Mouse (Mus musculus): ENCODE measurements at regions not wholly inside any gene's neighbourhood (a gene's known extent, or its start where the extent isn't known, plus 50 kb on each side); places are given as distances from the start of the nearest gene placed in this dataset.

GRCm38 (mm10) chr15:11745629-11746372 lies 161.3 kb downstream of the Npr3 start:
- 84% methylated on average over 9 of the region's 9 CpGs for WGBS
- no peak overlapping the region for H3K9ac ChIP-seq (ENCODE audit: low read depth, low read length)
- H3K9me3 ChIP-seq (ENCODE audit: control insufficient read depth, low read length): no peaks in the 10 kb centered on the region
- H3K4me1 ChIP-seq (ENCODE audit: control insufficient read depth, insufficient read depth, low read length): peaks cover 6% of the 10 kb centered on the region
- H3K4me3 ChIP-seq (ENCODE audit: low read length): no peak overlapping the region
- no peak for ATAC-seq (ENCODE audit: low FRiP score, low TSS enrichment)
- H3K27ac ChIP-seq (ENCODE audit: low read depth, low read length): no peak overlapping the region
- no peaks in the 10 kb centered on the region for H3K27me3 ChIP-seq (ENCODE audit: control insufficient read depth, insufficient read depth, low read length)
- H3K4me2 ChIP-seq (replicated peaks; ENCODE audit: low read depth, low read length): no peak overlapping the region
- H3K36me3 ChIP-seq (ENCODE audit: control insufficient read depth, insufficient read depth, low read length): no peaks in the 10 kb centered on the region

- Histone ChIP-seq H3K4me2 (replicated peaks; ENCODE audit: low read depth, low read length) (no peak overlapping the region), H3K4me1 (ENCODE audit: control insufficient read depth, insufficient read depth, low read length) (peaks cover 6% of the 10 kb centered on the region), H3K9ac (ENCODE audit: low read depth, low read length) (no peak overlapping the region), H3K36me3 (ENCODE audit: control insufficient read depth, insufficient read depth, low read length) (no peaks in the 10 kb centered on the region), H3K9me3 (ENCODE audit: control insufficient read depth, low read length) (no peaks in the 10 kb centered on the region), H3K27ac (ENCODE audit: low read depth, low read length) (no peak overlapping the region), H3K4me3 (ENCODE audit: low read length) (no peak overlapping the region), H3K27me3 (ENCODE audit: control insufficient read depth, insufficient read depth, low read length) (no peaks in the 10 kb centered on the region)
- no peak for ATAC-seq (ENCODE audit: low FRiP score, low TSS enrichment)
- 64% methylated on average over 5 of the region's 5 CpGs for WGBS
Measured at GRCm38 (mm10) chr15:11744903-11745302, 162.2 kb downstream of the Npr3 start.

GRCm38 (mm10) chr15:11744296-11744695 lies 162.8 kb downstream of the Npr3 start:
- Histone ChIP-seq H3K36me3 (ENCODE audit: control insufficient read depth, insufficient read depth, low read length) (no peaks in the 10 kb centered on the region), H3K4me3 (ENCODE audit: low read length) (no peak overlapping the region), H3K4me2 (replicated peaks; ENCODE audit: low read depth, low read length) (no peak overlapping the region), H3K4me1 (ENCODE audit: control insufficient read depth, insufficient read depth, low read length) (peaks cover 6% of the 10 kb centered on the region), H3K9me3 (ENCODE audit: control insufficient read depth, low read length) (no peaks in the 10 kb centered on the region), H3K9ac (ENCODE audit: low read depth, low read length) (no peak overlapping the region), H3K27me3 (ENCODE audit: control insufficient read depth, insufficient read depth, low read length) (no peaks in the 10 kb centered on the region), H3K27ac (ENCODE audit: low read depth, low read length) (no peak overlapping the region)
- no peak for ATAC-seq (ENCODE audit: low FRiP score, low TSS enrichment)
- 88% methylated on average over 2 of the region's 2 CpGs for WGBS

GRCm38 (mm10) chr15:11742820-11743219 lies 164.3 kb downstream of the Npr3 start:
- Histone ChIP-seq H3K4me3 (ENCODE audit: low read length) (no peak overlapping the region), H3K36me3 (ENCODE audit: control insufficient read depth, insufficient read depth, low read length) (no peaks in the 10 kb centered on the region), H3K27ac (ENCODE audit: low read depth, low read length) (no peak overlapping the region), H3K9me3 (ENCODE audit: control insufficient read depth, low read length) (no peaks in the 10 kb centered on the region), H3K4me1 (ENCODE audit: control insufficient read depth, insufficient read depth, low read length) (peaks cover 6% of the 10 kb centered on the region), H3K4me2 (replicated peaks; ENCODE audit: low read depth, low read length) (no peak overlapping the region), H3K27me3 (ENCODE audit: control insufficient read depth, insufficient read depth, low read length) (no peaks in the 10 kb centered on the region), H3K9ac (ENCODE audit: low read depth, low read length) (no peak overlapping the region)
- ATAC-seq (ENCODE audit: low FRiP score, low TSS enrichment): no peak
- 81% methylated on average over 7 of the region's 7 CpGs for WGBS

GRCm38 (mm10) chr15:11742346-11742729 lies 164.7 kb downstream of the Npr3 start:
- H3K27ac ChIP-seq (ENCODE audit: low read depth, low read length): 0 out of 2 replicates have a peak overlapping the region, but pooled peaks have one; percentile 20
- no peaks in the 10 kb centered on the region for H3K36me3 ChIP-seq (ENCODE audit: control insufficient read depth, insufficient read depth, low read length)
- peaks cover 6% of the 10 kb centered on the region for H3K4me1 ChIP-seq (ENCODE audit: control insufficient read depth, insufficient read depth, low read length)
- 20% methylated on average over 6 of the region's 6 CpGs for WGBS
- peak overlapping the region; percentile 19; the same call in 1 of the 2 replicates for H3K4me2 ChIP-seq (replicated peaks; ENCODE audit: low read depth, low read length)
- H3K27me3 ChIP-seq (ENCODE audit: control insufficient read depth, insufficient read depth, low read length): no peaks in the 10 kb centered on the region
- H3K9ac ChIP-seq (ENCODE audit: low read depth, low read length): no peak overlapping the region
- no peak overlapping the region for H3K4me3 ChIP-seq (ENCODE audit: low read length)
- ATAC-seq (ENCODE audit: low FRiP score, low TSS enrichment): no peak
- H3K9me3 ChIP-seq (ENCODE audit: control insufficient read depth, low read length): no peaks in the 10 kb centered on the region

GRCm38 (mm10) chr15:11741598-11742345 lies 165.3 kb downstream of the Npr3 start:
- Histone ChIP-seq H3K27ac (ENCODE audit: low read depth, low read length) (0 out of 2 replicates have a peak overlapping the region, but pooled peaks have one; percentile 20), H3K9ac (ENCODE audit: low read depth, low read length) (no peak overlapping the region), H3K4me3 (ENCODE audit: low read length) (no peak overlapping the region), H3K4me1 (ENCODE audit: control insufficient read depth, insufficient read depth, low read length) (peaks cover 6% of the 10 kb centered on the region), H3K9me3 (ENCODE audit: control insufficient read depth, low read length) (no peaks in the 10 kb centered on the region), H3K27me3 (ENCODE audit: control insufficient read depth, insufficient read depth, low read length) (no peaks in the 10 kb centered on the region), H3K36me3 (ENCODE audit: control insufficient read depth, insufficient read depth, low read length) (no peaks in the 10 kb centered on the region), H3K4me2 (replicated peaks; ENCODE audit: low read depth, low read length) (peak overlapping the region; percentile 19)
- 21% methylated on average over 18 of the region's 18 CpGs for WGBS
- peak; percentile 54; the same call in 1 of the 2 replicates for ATAC-seq (ENCODE audit: low FRiP score, low TSS enrichment)

- Histone ChIP-seq H3K9me3 (ENCODE audit: control insufficient read depth, low read length) (no peaks in the 10 kb centered on the region), H3K9ac (ENCODE audit: low read depth, low read length) (no peak overlapping the region), H3K4me2 (replicated peaks; ENCODE audit: low read depth, low read length) (no peak overlapping the region), H3K36me3 (ENCODE audit: control insufficient read depth, insufficient read depth, low read length) (no peaks in the 10 kb centered on the region), H3K4me1 (ENCODE audit: control insufficient read depth, insufficient read depth, low read length) (peaks cover 6% of the 10 kb centered on the region), H3K27me3 (ENCODE audit: control insufficient read depth, insufficient read depth, low read length) (no peaks in the 10 kb centered on the region), H3K4me3 (ENCODE audit: low read length) (no peak overlapping the region), H3K27ac (ENCODE audit: low read depth, low read length) (no peak overlapping the region)
- 57% methylated on average over 4 of the region's 4 CpGs for WGBS
- ATAC-seq (ENCODE audit: low FRiP score, low TSS enrichment): no peak
Measured at GRCm38 (mm10) chr15:11737436-11738000, 169.6 kb downstream of the Npr3 start.

- Histone ChIP-seq H3K4me1 (ENCODE audit: control insufficient read depth, insufficient read depth, low read length) (no peaks in the 10 kb centered on the region), H3K9ac (ENCODE audit: low read depth, low read length) (no peak overlapping the region), H3K27me3 (ENCODE audit: control insufficient read depth, insufficient read depth, low read length) (no peaks in the 10 kb centered on the region), H3K4me2 (replicated peaks; ENCODE audit: low read depth, low read length) (no peak overlapping the region), H3K9me3 (ENCODE audit: control insufficient read depth, low read length) (no peaks in the 10 kb centered on the region), H3K4me3 (ENCODE audit: low read length) (no peak overlapping the region), H3K36me3 (ENCODE audit: control insufficient read depth, insufficient read depth, low read length) (no peaks in the 10 kb centered on the region), H3K27ac (ENCODE audit: low read depth, low read length) (no peak overlapping the region)
- no peak for ATAC-seq (ENCODE audit: low FRiP score, low TSS enrichment)
- WGBS: 78% methylated on average over 5 of the region's 5 CpGs
Measured at GRCm38 (mm10) chr15:11734639-11735265, 172.3 kb downstream of the Npr3 start.
